Mouse (Mus musculus): ENCODE results near the gene Ano6.

- TF ChIP-seq POLR2A (IDR thresholded peaks at IDR 0.05; ENCODE audit: insufficient read depth, low read depth, low read length) (no peak), CTCF (IDR thresholded peaks at IDR 0.05) (no peak)
Observed at GRCm38 (mm10) chr15:95914963-95915362, 124.3 kb downstream of the Ano6 start.
